Mouse (Mus musculus) brain, adult 10 weeks (tissue): ENCODE measurements around the gene Btd. TPM values are rescaled to one million over a fixed set of nuclear protein-coding genes. Genes with fewer than 3 reads are reported as not detected.

Experiments
- polyA plus RNA-seq: library from polyadenylated mRNA; stranded (reverse); fragments of 350-450 nt; fragmentation: Illumina TruSeq; extraction: RNeasy Lipid Tissue Mini Kit (QIAGEN cat#74804); gene quantifications from one replicate; pipeline ENCODE4 v1.2.3, GENCODE M21; 2015; ENCODE audit warnings: low read depth, low replicate concordance

The Btd gene
- polyA plus RNA-seq: 11.0 TPM

DNA sequence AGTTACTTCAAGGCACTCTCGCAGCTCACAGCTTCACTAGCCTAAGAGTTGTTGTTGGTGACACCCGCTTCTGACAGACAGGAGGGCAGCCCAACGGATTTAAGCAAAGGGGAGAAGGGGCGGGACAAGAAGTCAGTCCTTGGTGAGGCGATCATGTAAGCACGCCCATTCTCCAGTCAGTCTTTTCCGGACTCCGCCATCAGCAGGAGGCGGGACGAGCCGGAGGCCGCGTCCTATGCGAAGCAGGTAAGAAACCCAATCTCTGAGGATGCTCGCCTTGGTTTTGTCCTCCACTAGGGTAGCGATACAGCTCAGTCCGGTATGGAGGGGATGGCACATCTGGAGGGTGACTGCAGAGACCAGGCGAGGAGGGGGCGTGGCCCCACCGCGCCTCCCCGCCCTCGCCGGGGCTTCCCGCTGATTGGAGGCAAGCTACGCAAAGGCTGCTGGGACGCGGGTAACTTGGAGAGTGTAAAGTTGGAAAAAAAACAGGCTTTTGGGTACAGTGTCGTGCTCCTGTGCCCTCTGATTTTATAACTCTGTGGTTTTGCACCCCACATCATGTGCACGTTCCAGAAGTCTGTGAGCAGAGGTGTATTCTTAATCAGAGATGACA, at the start of gene Btd, which contains the start of gene Hacl1:
Btd (plus strand) TSS at position 139 of the 616 bp plus-strand sequence.
Hacl1 (minus strand) TSS at position 397 of the 616 bp plus-strand sequence.

DNA sequence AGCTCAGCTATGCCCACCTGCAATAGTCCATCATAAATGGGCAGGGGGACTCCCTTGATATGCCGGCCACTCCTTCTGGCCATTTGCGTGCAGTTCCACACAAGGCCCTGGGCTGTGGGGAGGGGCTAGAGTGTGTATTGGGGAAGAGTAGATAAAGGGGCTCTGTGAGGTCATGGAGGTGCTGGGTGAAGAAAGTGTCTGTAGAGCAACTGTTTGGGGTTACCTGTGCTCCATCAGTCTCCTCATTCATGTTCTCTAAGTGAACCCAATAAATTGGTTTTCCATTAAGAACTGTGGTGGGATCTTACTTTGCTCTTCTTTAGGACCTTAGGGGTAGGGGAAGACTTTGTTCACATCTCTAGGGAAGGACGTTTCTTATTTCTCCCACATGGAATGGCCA, 49.6 kb upstream of the Btd start, which contains the start of gene Colq:
Colq (minus strand) TSS at position 101 of the 400 bp plus-strand sequence.

GRCm38 (mm10) chr14:31640346-31640889, 410 bp upstream of the Btd start, which contains the start of gene Gm49387:
Gene Gm49387, minus strand, starts transcription at chr14:31640878.

Other genes with a start within 250 kb of the Btd start
- 42.6 TPM for gene Sh3bp5, start 204.9 kb upstream of the Btd start, polyA plus RNA-seq
- gene Eaf1, start 146.6 kb upstream of the Btd start, polyA plus RNA-seq: 13.4 TPM
- 26.8 TPM for gene Mettl6, start 146.0 kb upstream of the Btd start, polyA plus RNA-seq
- 1.0 TPM for gene Colq, start 49.7 kb upstream of the Btd start, polyA plus RNA-seq
- gene Gm49387, start 150 bp upstream of the Btd start, polyA plus RNA-seq: not detected
- gene Hacl1, start 258 bp downstream of the Btd start, polyA plus RNA-seq: 15.4 TPM
- gene Ankrd28, start 189.6 kb downstream of the Btd start, polyA plus RNA-seq: 35.2 TPM